Mouse (Mus musculus) intestine, embryonic 15.5 days (tissue): Measurements from ENCODE around the gene Shb. TPM values are rescaled to one million over a fixed set of nuclear protein-coding genes. Genes with fewer than 3 reads are reported as not detected.

Experiments
- ATAC-seq: fragments of 200-750 bp; cut with Nextera tagmentation; 2 replicates; pipeline ENCODE4 v1.8.0; 2017; ENCODE audit warnings: moderate TSS enrichment, moderate library complexity
- H3K27ac ChIP-seq: fragments of 300-500 bp; sonication (generic); 2 replicates; pipeline ENCODE4 v1.5.1; 2015; ENCODE audit warnings: mild to moderate bottlenecking, inconsistent platforms
- H3K27me3 ChIP-seq: fragments of 300-500 bp; sonication (generic); replicated peaks from 2 replicates; pipeline ENCODE4 v1.6.1; 2015; ENCODE audit warnings: inconsistent platforms
- H3K36me3 ChIP-seq: fragments of 300-500 bp; sonication (generic); 2 replicates; pipeline ENCODE4 v1.6.1; 2015; ENCODE audit warnings: inconsistent platforms
- H3K4me1 ChIP-seq: fragments of 300-500 bp; sonication (generic); replicated peaks from 2 replicates; pipeline ENCODE4 v1.6.1; 2015; ENCODE audit warnings: inconsistent platforms
- H3K4me2 ChIP-seq: fragments of 300-500 bp; sonication (generic); replicated peaks from 2 replicates; pipeline ENCODE4 v1.6.1; 2015; ENCODE audit warnings: mild to moderate bottlenecking, inconsistent platforms
- H3K4me3 ChIP-seq: fragments of 300-500 bp; sonication (generic); replicated peaks from 2 replicates; pipeline ENCODE4 v1.5.1; 2015; ENCODE audit warnings: inconsistent platforms
- H3K9ac ChIP-seq: fragments of 300-500 bp; sonication (generic); 2 replicates; pipeline ENCODE4 v1.6.1; 2015; ENCODE audit warnings: inconsistent platforms
- H3K9me3 ChIP-seq: fragments of 300-500 bp; sonication (generic); 2 replicates; pipeline ENCODE4 v1.6.1; 2016; ENCODE audit warnings: inconsistent platforms
- WGBS: fragments of 180-500 bp; shearing (Covaris S2); methylation state at CpG from one replicate; pipeline ENCODE4 v1.1.7; 2015; 5-methylcytosine and 5-hydroxymethylcytosine counted together
- polyA plus RNA-seq: library from polyadenylated mRNA; unstranded; fragments of >200 nt; fragmentation: Nextera tagmentation; extraction: Ambion mirVana; gene quantifications from 2 replicates; pipeline ENCODE4 v1.2.1, GENCODE M21; 2015

Gene Shb
- polyA plus RNA-seq, 1 experiment from 2014 or later = 4.0 TPM

DNA sequence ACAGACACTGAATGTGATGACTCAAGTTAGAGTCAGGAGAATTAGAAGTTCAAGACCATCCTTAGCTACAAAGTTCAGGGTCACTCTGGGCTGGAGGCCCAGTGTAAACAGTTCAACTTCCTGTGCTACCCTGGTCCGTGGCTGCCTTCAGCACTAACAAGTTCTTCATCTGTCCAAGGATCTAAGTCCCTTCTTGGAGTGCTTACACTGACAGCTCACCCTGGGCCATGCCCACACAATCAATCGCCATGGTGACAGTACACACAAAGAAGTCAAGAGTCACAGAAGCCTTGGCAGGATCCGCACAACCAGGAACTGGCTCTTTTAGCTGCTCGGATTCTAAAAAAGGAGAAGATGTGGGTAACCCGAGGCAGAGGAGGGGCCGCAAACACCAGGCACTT is 44.6 kb downstream of the Shb start:
- Histone ChIP-seq H3K9me3 (no peaks in the 10 kb centered on the region), H3K4me2 (no peak overlapping the region), H3K27ac (peak overlapping the region; percentile 57; the same call in 1 of the 2 replicates), H3K4me3 (no peak overlapping the region), H3K27me3 (no peaks in the 10 kb centered on the region), H3K4me1 (peaks cover 81% of the 10 kb centered on the region), H3K9ac (no peak overlapping the region), H3K36me3 (no peaks in the 10 kb centered on the region)
- WGBS = 28% methylated on average over 6 of the region's 6 CpGs
- peak; percentile 39 for ATAC-seq

DNA sequence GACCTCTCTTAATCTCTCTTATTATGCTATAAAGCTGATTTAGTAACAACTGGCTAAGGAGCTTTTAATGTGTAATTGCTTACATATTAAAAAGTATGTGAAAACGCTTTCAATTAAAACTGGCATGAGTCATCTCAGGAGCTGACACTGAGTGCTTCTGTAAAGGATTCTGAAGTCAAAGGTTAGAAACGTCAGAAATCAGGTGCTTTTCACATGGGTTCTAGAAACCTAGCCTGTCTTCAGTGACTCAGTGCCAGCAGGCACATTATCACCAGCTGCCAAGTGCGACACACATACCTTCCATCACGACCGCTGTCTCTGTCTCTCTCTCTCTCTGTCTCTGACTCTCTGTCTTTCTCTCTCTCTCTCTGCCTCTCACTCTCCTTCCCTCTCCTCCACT is 47.2 kb downstream of the Shb start:
- H3K27me3 ChIP-seq = no peaks in the 10 kb centered on the region
- H3K4me2 ChIP-seq = no peak overlapping the region
- H3K4me3 ChIP-seq = no peak overlapping the region
- no peak overlapping the region for H3K27ac ChIP-seq
- WGBS = 69% methylated on average over 5 of the region's 5 CpGs
- H3K36me3 ChIP-seq = no peaks in the 10 kb centered on the region
- no peak for ATAC-seq
- H3K4me1 ChIP-seq = peaks cover 77% of the 10 kb centered on the region
- H3K9me3 ChIP-seq = no peaks in the 10 kb centered on the region
- no peak overlapping the region for H3K9ac ChIP-seq

DNA sequence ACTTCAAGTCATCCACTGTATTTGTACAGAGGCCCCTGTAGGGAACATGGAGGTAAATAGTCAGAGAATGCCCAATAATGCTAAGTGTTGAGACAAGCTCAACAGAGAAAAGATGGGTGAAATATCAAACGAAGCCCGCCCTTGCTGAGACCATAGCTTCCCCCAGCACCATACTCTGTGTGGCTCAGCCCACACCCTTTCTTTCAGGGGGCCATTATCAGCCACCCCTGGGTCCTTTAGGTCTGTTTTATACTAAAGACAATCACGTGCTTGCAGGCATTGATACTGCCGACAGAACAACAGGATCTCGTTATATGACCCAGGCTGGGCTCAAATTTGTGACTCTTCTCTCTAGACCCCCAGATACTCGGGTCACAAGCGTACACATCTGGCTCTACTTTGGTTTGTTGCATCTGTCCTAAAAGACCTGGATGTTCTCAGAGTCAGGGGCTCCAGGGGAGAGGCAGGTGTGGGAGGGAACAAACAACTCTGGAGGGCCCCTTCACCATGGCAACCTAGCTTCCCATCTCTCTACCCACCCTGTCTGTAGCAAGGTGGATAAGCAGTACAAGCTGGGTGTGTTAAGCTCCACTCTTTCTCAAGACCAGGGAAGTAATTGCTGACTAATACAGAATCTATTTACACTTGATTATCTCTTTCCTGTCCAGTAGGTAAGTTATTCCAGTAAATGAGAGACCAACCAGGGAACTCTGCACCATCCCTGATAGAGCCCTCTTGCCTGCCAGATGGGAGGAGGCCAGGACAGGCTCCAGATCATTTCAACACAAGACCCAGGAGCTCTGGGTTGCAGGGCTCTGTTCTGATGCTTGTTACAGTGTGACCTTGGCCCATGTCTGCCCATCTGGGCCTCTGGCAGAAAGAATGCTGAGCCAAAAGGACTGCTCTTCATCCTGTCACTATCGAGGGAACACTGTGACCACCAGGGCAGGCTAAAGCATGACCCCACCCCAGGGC is 48.7 kb downstream of the Shb start:
- Histone ChIP-seq H3K9me3 (no peaks in the 10 kb centered on the region), H3K4me3 (no peak overlapping the region), H3K27ac (peak overlapping the region; percentile 69), H3K4me2 (no peak overlapping the region), H3K9ac (no peak overlapping the region), H3K27me3 (no peaks in the 10 kb centered on the region), H3K36me3 (no peaks in the 10 kb centered on the region), H3K4me1 (peaks cover 72% of the 10 kb centered on the region)
- ATAC-seq = peak; percentile 73
- WGBS = 55% methylated on average over 8 of the region's 8 CpGs

DNA sequence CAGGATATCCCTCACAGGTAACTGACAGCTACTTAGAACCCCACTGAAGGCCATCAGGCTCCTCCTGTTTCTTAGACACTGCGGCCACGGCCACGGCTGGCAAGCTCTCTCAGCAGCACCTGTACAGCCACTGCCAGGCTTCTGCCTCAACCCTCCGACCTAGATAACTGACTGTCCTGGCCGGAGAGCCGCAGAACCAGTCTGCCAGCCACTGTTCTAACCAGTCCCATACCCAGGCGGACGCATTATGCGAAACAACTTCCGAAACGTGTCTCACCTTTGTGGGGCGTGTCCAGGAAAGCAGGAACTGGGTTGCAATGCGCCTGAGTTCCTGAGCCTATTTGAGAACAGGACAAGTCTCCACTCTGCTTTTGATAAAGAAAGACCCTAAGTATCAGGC is 50.0 kb downstream of the Shb start:
- H3K27ac ChIP-seq = no peak overlapping the region
- 67% methylated on average over 13 of the region's 13 CpGs for WGBS
- no peaks in the 10 kb centered on the region for H3K36me3 ChIP-seq

DNA sequence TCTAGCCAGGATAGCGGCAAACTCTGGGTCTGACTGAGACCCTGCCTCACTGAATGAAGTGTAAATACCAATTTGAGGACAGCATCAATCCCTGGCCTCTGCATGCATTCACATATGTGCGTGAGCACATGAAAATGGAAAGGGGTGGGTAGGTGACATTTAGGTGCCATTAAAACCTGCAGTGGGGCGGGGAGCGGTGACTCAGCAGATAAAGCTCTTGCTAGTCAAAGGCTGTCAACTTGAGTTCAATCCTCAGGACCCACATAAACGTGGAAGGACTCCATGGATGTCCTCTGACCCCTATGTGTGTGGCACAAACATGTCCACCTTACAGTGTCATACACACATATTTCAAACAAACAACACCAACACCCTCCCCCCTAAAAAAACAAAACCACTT is 50.8 kb downstream of the Shb start:
- WGBS = 78% methylated on average over 5 of the region's 5 CpGs
- Histone ChIP-seq H3K4me3 (no peak overlapping the region), H3K9ac (no peak overlapping the region), H3K4me1 (peaks cover 62% of the 10 kb centered on the region), H3K27me3 (no peaks in the 10 kb centered on the region), H3K4me2 (no peak overlapping the region), H3K9me3 (no peaks in the 10 kb centered on the region), H3K27ac (no peak overlapping the region), H3K36me3 (no peaks in the 10 kb centered on the region)
- no peak for ATAC-seq

More for the DNA sequence above, 50.0 kb downstream of the Shb start:
- Histone ChIP-seq H3K4me1 (peaks cover 66% of the 10 kb centered on the region), H3K9ac (no peak overlapping the region), H3K9me3 (no peaks in the 10 kb centered on the region), H3K4me2 (no peak overlapping the region), H3K4me3 (no peak overlapping the region), H3K27me3 (no peaks in the 10 kb centered on the region)
- no peak for ATAC-seq

DNA sequence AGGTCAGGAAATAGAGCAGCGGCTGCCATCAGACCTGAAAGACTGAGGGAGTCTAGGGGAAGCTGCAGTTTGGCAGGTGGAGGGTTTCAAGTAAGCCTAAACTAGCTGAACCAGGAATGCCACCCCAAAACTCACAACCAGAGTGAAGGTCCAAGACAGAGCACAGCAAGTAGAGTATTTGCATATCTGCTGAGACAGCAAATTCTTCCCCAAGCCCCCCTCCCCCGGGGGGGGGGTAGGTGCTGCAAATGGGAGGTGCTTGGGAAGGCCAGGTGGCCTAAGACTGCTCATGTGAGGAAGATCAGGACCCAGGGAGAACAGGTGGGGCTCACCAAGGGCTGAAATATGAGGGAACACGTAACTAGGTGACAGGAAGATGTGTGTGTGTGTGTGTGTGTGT is 51.7 kb downstream of the Shb start:
- no peak overlapping the region for H3K4me2 ChIP-seq
- 53% methylated on average over 3 of the region's 3 CpGs for WGBS
- no peak for ATAC-seq
- no peaks in the 10 kb centered on the region for H3K36me3 ChIP-seq
- no peak overlapping the region for H3K9ac ChIP-seq
- H3K27me3 ChIP-seq = no peaks in the 10 kb centered on the region
- no peaks in the 10 kb centered on the region for H3K9me3 ChIP-seq
- H3K4me1 ChIP-seq = peaks cover 62% of the 10 kb centered on the region
- H3K27ac ChIP-seq = no peak overlapping the region
- no peak overlapping the region for H3K4me3 ChIP-seq

DNA sequence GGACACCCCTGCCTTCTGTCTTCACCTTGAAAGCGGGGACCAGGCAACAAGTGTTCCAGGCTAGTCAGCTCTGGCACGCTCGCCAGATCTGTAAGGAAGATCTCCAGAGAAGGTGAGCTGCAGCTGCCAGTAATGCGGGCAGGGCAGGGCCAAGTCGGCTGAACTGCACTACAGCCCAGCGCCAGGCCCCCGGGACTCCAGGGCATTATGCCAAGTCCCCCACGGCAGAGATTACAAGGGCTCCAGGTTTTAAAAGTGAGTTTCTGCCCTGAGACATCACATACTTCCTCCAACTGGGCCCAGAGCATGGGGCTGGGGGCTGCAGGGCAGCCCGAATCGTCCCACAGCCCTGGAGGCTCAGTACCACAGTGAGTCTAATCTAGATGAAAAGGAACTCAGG is 52.8 kb downstream of the Shb start:
- Histone ChIP-seq H3K27me3 (no peaks in the 10 kb centered on the region), H3K4me2 (no peak overlapping the region), H3K27ac (no peak overlapping the region), H3K4me3 (no peak overlapping the region), H3K4me1 (peaks cover 61% of the 10 kb centered on the region), H3K9me3 (no peaks in the 10 kb centered on the region), H3K9ac (no peak overlapping the region), H3K36me3 (no peaks in the 10 kb centered on the region)
- ATAC-seq = no peak
- 56% methylated on average over 10 of the region's 10 CpGs for WGBS

DNA sequence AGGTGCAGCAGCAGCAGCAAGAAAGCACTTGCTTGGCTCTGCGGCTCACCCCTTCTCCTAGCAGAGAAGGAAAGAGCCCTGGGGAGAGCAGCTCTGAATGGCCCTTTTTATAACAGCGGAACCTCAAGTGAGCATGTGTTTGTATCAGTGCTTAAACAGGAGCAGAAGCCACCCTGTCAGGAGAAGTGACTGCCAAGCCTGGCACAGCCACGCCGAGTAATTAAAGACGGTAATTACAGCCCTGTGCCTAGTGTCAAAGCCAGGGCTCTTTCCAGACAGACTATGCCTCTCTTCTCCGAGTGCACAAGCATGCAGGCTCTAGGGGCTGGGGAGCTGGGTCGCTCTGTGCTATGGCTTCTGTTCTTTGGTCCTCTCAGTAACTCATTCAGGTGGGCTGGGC is 54.1 kb downstream of the Shb start:
- H3K27ac ChIP-seq = peak overlapping the region; percentile 18; the same call in 1 of the 2 replicates
- WGBS = 47% methylated on average over 7 of the region's 7 CpGs
- no peaks in the 10 kb centered on the region for H3K9me3 ChIP-seq
- H3K9ac ChIP-seq = no peak overlapping the region
- H3K27me3 ChIP-seq = no peaks in the 10 kb centered on the region
- no peak overlapping the region for H3K4me3 ChIP-seq
- H3K36me3 ChIP-seq = no peaks in the 10 kb centered on the region
- H3K4me1 ChIP-seq = peaks cover 62% of the 10 kb centered on the region
- no peak for ATAC-seq
- no peak overlapping the region for H3K4me2 ChIP-seq

DNA sequence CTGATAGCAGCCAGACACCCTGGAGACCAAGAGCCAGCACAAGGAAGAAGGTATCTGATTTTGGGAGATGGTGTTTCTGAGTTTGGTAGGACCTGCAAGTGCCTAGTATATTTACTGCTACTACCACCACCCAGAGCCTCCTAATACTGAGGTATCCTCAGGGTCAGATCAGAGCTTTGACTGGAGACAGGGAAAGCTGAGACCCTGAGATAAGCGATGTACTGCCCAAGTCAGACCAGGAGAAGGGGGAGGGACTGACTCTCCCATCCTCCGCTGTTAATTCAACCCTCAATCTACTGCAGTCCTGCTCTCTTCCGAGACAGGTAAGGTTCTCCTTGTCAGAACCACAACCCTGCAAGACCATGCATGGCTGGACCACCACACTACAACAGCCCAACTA is 55.2 kb downstream of the Shb start:
- no peak for ATAC-seq
- no peak overlapping the region for H3K4me3 ChIP-seq
- H3K36me3 ChIP-seq = no peaks in the 10 kb centered on the region
- 75% methylated on average over 3 of the region's 3 CpGs for WGBS
- no peaks in the 10 kb centered on the region for H3K9me3 ChIP-seq
- no peak overlapping the region for H3K27ac ChIP-seq
- H3K9ac ChIP-seq = no peak overlapping the region
- H3K4me1 ChIP-seq = peaks cover 68% of the 10 kb centered on the region
- no peaks in the 10 kb centered on the region for H3K27me3 ChIP-seq
- no peak overlapping the region for H3K4me2 ChIP-seq

DNA sequence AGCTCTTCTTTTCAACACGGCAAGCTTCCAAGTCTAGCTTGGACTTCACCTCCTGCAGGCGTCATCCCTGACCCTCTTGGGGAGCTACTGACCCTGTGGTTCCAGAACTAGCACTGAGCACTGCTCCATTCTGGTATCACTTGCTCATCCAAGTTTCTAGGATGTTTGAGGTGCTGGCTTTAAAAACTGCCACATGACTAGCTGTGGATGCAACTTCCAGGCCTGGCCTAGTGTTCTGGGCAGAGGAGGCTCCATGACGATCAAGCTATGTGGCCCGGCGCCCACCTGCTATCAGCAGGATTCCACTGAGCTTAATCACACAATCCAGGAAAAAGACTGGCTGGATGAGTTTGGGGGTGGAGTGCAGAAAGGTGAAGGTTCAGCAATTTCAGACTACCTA is 57.4 kb downstream of the Shb start:
- no peak overlapping the region for H3K4me3 ChIP-seq
- H3K4me2 ChIP-seq = no peak overlapping the region
- peak; percentile 35 for ATAC-seq
- H3K27ac ChIP-seq = no peak overlapping the region
- WGBS = 66% methylated on average over 5 of the region's 5 CpGs
- H3K36me3 ChIP-seq = no peaks in the 10 kb centered on the region
- no peaks in the 10 kb centered on the region for H3K9me3 ChIP-seq
- H3K4me1 ChIP-seq = peaks cover 55% of the 10 kb centered on the region
- no peaks in the 10 kb centered on the region for H3K27me3 ChIP-seq
- H3K9ac ChIP-seq = no peak overlapping the region

DNA sequence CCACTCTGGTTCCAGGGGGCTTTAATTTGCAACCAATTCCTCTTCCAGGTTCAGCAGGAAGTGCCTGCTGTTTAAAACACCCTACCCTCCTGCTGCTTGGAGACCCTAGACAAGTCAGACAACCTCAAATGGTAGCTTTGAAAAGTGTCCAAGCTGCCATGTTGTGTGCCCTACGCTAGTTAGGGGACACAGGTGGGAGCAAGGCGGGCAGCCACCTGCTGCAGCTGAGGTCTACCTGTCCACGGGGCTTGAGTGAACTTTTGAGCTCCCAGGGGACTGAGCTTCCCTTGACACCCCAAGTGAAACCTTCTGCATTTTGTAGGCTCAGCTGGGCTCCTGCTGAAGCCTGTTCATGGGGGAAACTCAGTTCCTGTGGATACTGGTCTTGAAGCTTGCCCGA is 58.1 kb downstream of the Shb start:
- Histone ChIP-seq H3K4me2 (no peak overlapping the region), H3K4me1 (peaks cover 51% of the 10 kb centered on the region), H3K36me3 (no peaks in the 10 kb centered on the region), H3K9me3 (no peaks in the 10 kb centered on the region), H3K27me3 (no peaks in the 10 kb centered on the region), H3K9ac (no peak overlapping the region), H3K27ac (no peak overlapping the region), H3K4me3 (no peak overlapping the region)
- ATAC-seq = no peak
- 94% methylated on average over 4 of the region's 4 CpGs for WGBS

DNA sequence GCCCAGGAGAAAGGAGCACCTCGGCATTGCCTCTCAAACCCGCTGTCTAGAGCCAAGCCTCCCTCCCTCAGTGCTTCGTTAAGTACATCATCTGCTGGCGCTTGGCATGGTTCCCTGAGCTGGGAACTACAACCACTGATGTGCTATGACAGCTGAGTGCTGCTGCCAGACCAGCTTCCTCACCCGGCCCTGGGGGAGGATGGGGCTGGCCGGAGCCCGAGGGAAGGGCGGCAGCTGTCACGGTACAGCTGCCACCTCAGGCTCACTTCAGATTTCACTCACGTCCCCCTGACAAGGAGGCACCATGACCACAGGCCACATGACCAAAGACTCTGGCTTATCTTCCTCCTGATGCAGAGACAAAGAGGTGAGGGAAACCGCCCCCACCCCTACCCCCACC is 59.1 kb downstream of the Shb start:
- Histone ChIP-seq H3K9ac (no peak overlapping the region), H3K27me3 (no peaks in the 10 kb centered on the region), H3K4me2 (peak overlapping the region; percentile 17), H3K27ac (peak overlapping the region; percentile 46), H3K4me1 (peaks cover 47% of the 10 kb centered on the region), H3K36me3 (no peaks in the 10 kb centered on the region), H3K9me3 (no peaks in the 10 kb centered on the region), H3K4me3 (no peak overlapping the region)
- WGBS = 22% methylated on average over 11 of the region's 11 CpGs
- ATAC-seq = peak; percentile 61

DNA sequence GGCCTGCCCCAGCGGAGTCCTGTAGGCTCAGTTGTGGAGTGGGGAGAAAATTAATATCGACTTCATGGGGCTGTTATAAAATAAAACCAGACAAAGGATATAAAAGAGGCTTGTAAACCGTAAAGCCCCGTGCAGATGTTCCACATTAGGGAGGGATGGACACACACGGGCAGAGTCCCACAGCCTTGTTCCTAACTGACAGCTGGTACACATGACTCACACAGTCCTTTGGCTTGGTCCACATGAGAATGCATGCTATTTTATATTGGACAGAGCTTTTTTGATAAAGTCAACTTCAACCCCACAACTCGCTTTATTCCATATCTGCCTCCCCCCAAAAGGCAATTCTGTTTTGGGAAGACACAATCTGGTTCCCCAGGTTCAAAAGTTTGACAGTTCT is 59.6 kb downstream of the Shb start:
- Histone ChIP-seq H3K4me3 (no peak overlapping the region), H3K9ac (no peak overlapping the region), H3K9me3 (no peaks in the 10 kb centered on the region), H3K27me3 (no peaks in the 10 kb centered on the region), H3K4me2 (peak overlapping the region; percentile 17; the same call in 1 of the 2 replicates), H3K4me1 (peaks cover 48% of the 10 kb centered on the region), H3K27ac (peak overlapping the region; percentile 46), H3K36me3 (no peaks in the 10 kb centered on the region)
- WGBS = 32% methylated on average over 6 of the region's 6 CpGs
- peak; percentile 32; the same call in 1 of the 2 replicates for ATAC-seq
